Mouse (Mus musculus): Measurements from ENCODE around the gene AW549877. TPM values are rescaled to one million over a fixed set of nuclear protein-coding genes. Genes with fewer than 3 reads are reported as not detected.

Gene AW549877
- polyA plus RNA-seq (2014; fragmentation: Nextera tagmentation; extraction: Ambion mirVana) = 44.0 and 65.9 TPM in 2 replicates

DNA sequence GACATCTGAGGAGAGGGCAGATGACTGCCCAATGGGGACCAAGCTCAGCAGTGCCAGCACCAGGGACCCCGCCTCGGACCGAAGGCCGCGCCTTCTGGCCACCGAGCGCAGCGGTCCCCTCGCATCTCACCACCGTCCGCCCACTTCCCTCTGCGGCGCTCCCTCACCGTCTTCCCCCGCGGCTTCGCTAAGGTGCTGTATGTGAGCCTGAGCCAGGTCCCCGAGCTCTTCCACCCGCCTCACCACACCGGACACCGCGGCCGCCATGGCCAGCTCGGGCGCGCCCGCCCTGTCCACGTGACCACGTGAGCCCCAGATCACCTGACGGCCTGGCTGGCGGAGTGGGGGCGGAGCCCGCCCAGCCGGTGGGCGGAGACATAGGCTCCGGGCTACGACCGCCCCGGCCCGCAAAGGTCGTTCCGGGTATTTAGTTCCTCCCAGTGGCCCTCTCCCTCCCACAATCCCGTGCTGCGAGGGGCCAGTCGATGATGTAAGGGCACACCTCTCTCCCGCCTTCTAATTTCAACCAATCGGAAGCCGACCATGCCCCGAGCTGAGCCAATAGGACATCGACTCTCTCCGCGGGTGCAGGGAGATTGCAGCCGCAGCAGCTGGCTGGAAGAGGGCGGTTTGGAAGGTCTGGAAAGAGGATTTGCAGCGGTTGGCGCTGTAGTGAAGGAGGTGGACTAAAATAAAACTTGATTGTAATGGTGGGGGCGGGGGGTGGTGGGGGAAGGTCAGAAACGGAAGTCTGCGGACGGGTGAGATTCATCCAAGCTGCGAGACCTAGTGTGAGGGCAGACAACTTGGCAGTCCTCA is at the start of gene AW549877:
Gene AW549877 (minus strand): TSS at position 297 of the 819 bp plus-strand sequence.
- peak within 1 kb of the TSS; percentile 80 for H3K9ac ChIP-seq (replicated peaks; ENCODE audit: low read length)
- H3K4me2 ChIP-seq (ENCODE audit: low read length) = peak within 1 kb of the TSS; percentile 70
- H3K9me3 ChIP-seq (ENCODE audit: control insufficient read depth, low read length) = no peaks in the 10 kb centered on the region
- H3K4me1 ChIP-seq (ENCODE audit: control insufficient read depth, insufficient read depth, low read length) = peaks cover 9% of the 10 kb centered on the region; the same call in 1 of the 2 replicates
- peak within 1 kb of the TSS; percentile 93 for H3K27ac ChIP-seq (replicated peaks; ENCODE audit: low read depth, low read length)
- ATAC-seq (ENCODE audit: low FRiP score, low TSS enrichment) (peak; percentile 99), DNase-seq (peak; percentile 98)
- no peaks in the 10 kb centered on the region for H3K27me3 ChIP-seq (ENCODE audit: control insufficient read depth, insufficient read depth, low read length)
- peak within 1 kb of the TSS; percentile 74 for H3K4me3 ChIP-seq (replicated peaks; ENCODE audit: low read depth, low read length)
- H3K36me3 ChIP-seq (ENCODE audit: control insufficient read depth, insufficient read depth, low read length) = peaks cover 13% of the 10 kb centered on the region
- WGBS = under 1% methylated on average over 61 of the region's 61 CpGs

DNA sequence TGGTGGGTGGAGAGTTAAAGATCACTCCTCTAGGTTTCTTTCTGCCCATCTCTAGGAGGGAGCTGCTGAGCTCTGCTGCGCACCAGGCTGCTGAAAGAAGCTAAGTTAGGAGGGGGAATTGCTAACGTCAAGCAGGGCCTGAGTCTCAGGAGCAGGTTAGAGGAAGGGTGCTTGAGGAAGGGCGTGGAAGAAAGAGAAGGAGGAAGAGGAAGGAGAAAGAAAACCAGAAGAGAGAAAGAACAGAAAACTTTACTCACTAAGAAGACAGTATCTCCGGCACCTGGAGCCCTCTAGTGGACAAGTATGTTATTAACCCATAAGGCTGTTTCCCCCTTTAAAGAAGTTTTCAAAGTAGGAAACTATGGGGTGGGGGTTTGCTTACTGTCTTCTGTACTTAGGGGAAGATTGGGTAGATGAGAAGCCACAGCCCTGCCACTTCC is 47.5 kb upstream of the AW549877 start:
- no peak overlapping the region for H3K4me2 ChIP-seq (ENCODE audit: low read length)
- H3K9ac ChIP-seq (replicated peaks; ENCODE audit: low read length) = no peak overlapping the region
- H3K27me3 ChIP-seq (ENCODE audit: control insufficient read depth, insufficient read depth, low read length) = no peaks in the 10 kb centered on the region
- peak; percentile 77 for DNase-seq
- 0 out of 2 replicates have a peak, but pooled peaks have one; percentile 24 for ATAC-seq (ENCODE audit: low FRiP score, low TSS enrichment)
- H3K36me3 ChIP-seq (ENCODE audit: control insufficient read depth, insufficient read depth, low read length) = peaks cover 29% of the 10 kb centered on the region
- 25% methylated on average over 4 of the region's 4 CpGs for WGBS
- H3K9me3 ChIP-seq (ENCODE audit: control insufficient read depth, low read length) = no peaks in the 10 kb centered on the region
- no peak overlapping the region for H3K27ac ChIP-seq (replicated peaks; ENCODE audit: low read depth, low read length)
- no peaks in the 10 kb centered on the region for H3K4me1 ChIP-seq (ENCODE audit: control insufficient read depth, insufficient read depth, low read length)
- no peak overlapping the region for H3K4me3 ChIP-seq (replicated peaks; ENCODE audit: low read depth, low read length)

DNA sequence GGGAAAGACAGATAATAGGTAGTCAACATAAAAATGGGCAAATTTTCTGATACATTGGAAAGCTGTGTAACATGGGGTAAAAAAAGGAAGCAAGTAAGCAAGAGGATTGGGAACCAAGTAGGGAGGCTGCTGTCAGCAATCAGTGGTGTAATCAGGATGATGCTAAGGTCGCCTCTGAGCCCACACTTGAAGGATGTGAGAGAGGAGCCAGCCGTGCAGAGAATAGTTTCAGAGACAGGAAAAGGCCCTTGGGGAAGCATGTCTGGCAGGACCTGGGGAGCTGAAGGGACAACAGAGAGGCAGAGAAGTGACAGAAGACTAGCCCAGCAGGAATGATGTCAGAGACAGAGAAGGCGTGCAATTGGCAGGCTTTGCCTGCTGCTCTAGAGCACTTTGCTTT is 46.9 kb upstream of the AW549877 start:
- DNase-seq = no peak
- H3K27me3 ChIP-seq (ENCODE audit: control insufficient read depth, insufficient read depth, low read length) = no peaks in the 10 kb centered on the region
- no peak overlapping the region for H3K9ac ChIP-seq (replicated peaks; ENCODE audit: low read length)
- no peak overlapping the region for H3K4me3 ChIP-seq (replicated peaks; ENCODE audit: low read depth, low read length)
- no peaks in the 10 kb centered on the region for H3K4me1 ChIP-seq (ENCODE audit: control insufficient read depth, insufficient read depth, low read length)
- H3K4me2 ChIP-seq (ENCODE audit: low read length) = no peak overlapping the region
- no peaks in the 10 kb centered on the region for H3K9me3 ChIP-seq (ENCODE audit: control insufficient read depth, low read length)
- WGBS = 72% methylated on average over 3 of the region's 3 CpGs
- peaks cover 32% of the 10 kb centered on the region for H3K36me3 ChIP-seq (ENCODE audit: control insufficient read depth, insufficient read depth, low read length)
- no peak for ATAC-seq (ENCODE audit: low FRiP score, low TSS enrichment)
- H3K27ac ChIP-seq (replicated peaks; ENCODE audit: low read depth, low read length) = no peak overlapping the region

DNA sequence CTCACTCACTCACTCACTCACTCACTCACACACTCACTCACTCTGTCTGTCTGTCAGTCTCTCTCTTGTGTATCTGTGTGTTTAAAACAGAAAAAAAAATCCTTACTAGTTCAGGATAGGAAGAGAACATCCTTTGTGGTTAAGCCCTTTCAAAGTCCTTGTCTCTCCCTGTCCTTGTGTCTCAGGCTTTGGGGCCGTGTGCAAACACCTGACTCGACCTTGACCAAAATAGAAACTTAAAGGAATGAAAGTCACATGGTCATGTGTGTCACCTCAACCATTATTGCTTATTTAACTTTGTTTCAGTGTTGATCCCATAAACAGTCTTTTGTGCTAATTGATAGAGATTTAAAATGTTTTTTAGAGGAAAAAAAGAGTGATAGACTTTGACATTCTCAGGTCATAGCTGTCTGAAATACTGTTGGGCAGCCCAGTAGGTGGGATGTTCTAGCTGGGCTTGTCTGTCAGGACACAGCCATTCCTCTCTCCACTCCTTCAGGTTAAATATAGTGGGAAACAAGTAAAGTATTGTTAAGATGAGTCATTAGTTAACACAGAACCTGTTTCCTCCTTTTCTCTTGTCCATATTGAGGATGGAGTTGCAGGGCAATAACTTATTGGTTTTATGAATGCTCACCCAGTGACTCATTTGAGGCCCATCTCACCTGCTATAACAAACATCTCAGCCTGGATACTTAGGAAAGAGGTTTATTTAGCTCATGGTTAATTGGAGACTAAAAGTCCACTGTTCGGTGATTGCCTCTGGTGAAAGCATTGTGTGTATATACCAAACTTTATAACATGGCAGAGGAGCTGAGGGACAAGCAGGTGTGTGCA is 37.8 kb upstream of the AW549877 start:
- H3K4me3 ChIP-seq (replicated peaks; ENCODE audit: low read depth, low read length) = no peak overlapping the region
- H3K27ac ChIP-seq (replicated peaks; ENCODE audit: low read depth, low read length) = no peak overlapping the region
- WGBS = 88% methylated on average over 3 of the region's 3 CpGs
- ATAC-seq (ENCODE audit: low FRiP score, low TSS enrichment) = no peak
- H3K9me3 ChIP-seq (ENCODE audit: control insufficient read depth, low read length) = no peaks in the 10 kb centered on the region
- no peak overlapping the region for H3K9ac ChIP-seq (replicated peaks; ENCODE audit: low read length)
- no peak overlapping the region for H3K4me2 ChIP-seq (ENCODE audit: low read length)
- no peaks in the 10 kb centered on the region; the same call in 1 of the 2 replicates for H3K4me1 ChIP-seq (ENCODE audit: control insufficient read depth, insufficient read depth, low read length)
- DNase-seq = no peak
- H3K27me3 ChIP-seq (ENCODE audit: control insufficient read depth, insufficient read depth, low read length) = no peaks in the 10 kb centered on the region
- H3K36me3 ChIP-seq (ENCODE audit: control insufficient read depth, insufficient read depth, low read length) = peaks cover 17% of the 10 kb centered on the region

DNA sequence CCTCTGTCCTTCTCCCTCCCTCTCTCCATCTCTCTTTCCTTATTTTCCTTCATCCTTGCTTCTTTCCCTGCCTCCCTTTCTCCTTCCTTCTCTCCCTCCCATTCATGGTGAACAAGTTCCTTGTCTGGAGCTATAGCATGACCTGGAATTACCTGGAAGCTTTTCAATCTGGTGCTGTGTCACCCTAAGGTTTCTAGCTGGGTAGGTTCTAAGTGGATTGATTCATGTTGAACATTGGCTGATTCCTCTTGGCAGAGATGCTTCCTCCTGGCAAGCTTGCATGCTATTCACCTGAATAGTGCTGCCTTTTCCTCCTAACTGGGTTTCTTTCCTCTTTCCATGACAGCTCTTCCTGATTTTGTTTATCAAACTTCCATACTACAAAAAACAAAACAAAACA is 33.4 kb upstream of the AW549877 start:
- no peak for ATAC-seq (ENCODE audit: low FRiP score, low TSS enrichment)
- Histone ChIP-seq H3K36me3 (ENCODE audit: control insufficient read depth, insufficient read depth, low read length) (no peaks in the 10 kb centered on the region), H3K4me1 (ENCODE audit: control insufficient read depth, insufficient read depth, low read length) (peaks cover 13% of the 10 kb centered on the region), H3K9me3 (ENCODE audit: control insufficient read depth, low read length) (no peaks in the 10 kb centered on the region), H3K9ac (replicated peaks; ENCODE audit: low read length) (no peak overlapping the region), H3K27me3 (ENCODE audit: control insufficient read depth, insufficient read depth, low read length) (no peaks in the 10 kb centered on the region), H3K4me2 (ENCODE audit: low read length) (no peak overlapping the region), H3K27ac (replicated peaks; ENCODE audit: low read depth, low read length) (no peak overlapping the region), H3K4me3 (replicated peaks; ENCODE audit: low read depth, low read length) (no peak overlapping the region)
- DNase-seq = no peak

DNA sequence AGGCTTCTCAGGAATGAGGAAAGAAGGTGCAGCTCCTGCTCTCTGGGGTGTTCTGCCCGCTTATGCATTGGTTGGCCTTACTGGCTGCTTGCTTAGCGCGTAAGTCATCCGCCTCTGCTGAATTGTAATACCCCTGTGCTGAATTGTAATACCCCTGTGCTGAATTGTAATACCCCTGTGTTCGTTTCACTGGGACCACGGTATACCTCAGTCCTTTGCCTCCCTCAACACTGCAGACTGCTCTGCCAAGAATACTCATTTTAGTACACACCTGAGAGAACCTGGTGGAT is 32.8 kb upstream of the AW549877 start:
- WGBS = 73% methylated on average over 6 of the region's 6 CpGs
- no peaks in the 10 kb centered on the region for H3K27me3 ChIP-seq (ENCODE audit: control insufficient read depth, insufficient read depth, low read length)
- no peaks in the 10 kb centered on the region for H3K9me3 ChIP-seq (ENCODE audit: control insufficient read depth, low read length)
- DNase-seq (no peak), ATAC-seq (ENCODE audit: low FRiP score, low TSS enrichment) (no peak)
- no peaks in the 10 kb centered on the region for H3K36me3 ChIP-seq (ENCODE audit: control insufficient read depth, insufficient read depth, low read length)
- no peak overlapping the region for H3K4me3 ChIP-seq (replicated peaks; ENCODE audit: low read depth, low read length)
- no peak overlapping the region for H3K4me2 ChIP-seq (ENCODE audit: low read length)
- no peak overlapping the region for H3K27ac ChIP-seq (replicated peaks; ENCODE audit: low read depth, low read length)
- H3K9ac ChIP-seq (replicated peaks; ENCODE audit: low read length) = no peak overlapping the region
- H3K4me1 ChIP-seq (ENCODE audit: control insufficient read depth, insufficient read depth, low read length) = peaks cover 13% of the 10 kb centered on the region

DNA sequence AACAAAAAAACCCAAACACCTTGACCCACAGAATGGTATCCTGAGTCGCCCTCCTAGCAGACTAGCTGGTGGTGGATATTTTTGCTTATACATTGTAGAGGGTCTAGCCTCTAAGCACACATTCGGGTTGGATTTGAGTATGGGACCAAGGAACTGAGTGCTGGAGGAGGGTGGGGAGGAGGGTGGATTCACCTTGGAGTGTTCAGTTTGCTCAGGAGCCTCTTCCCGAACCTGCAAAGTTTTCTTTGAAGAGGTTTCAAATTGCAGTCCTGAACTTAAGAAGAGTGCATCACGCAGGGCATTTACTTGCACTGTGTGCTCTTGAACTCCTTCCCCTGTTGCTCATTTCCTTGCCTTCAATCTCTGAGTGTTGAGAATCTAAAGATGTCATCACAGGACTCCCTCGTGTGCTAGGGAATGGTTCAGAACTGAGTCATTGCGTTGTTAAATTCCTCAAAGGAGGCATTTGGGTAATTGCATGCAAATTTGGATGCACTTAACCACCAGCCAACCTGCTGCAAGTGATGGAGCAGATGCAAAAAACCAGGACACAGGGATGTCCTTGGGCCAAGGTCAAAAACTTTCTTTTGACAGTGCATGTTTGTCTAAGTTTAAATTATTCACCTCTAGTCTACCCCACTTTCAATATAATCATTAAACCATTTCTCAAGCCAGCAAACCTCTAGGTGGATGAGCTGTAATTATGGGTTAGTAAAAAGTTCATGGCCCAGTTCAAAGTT is 32.3 kb upstream of the AW549877 start:
- no peak for DNase-seq
- H3K4me3 ChIP-seq (replicated peaks; ENCODE audit: low read depth, low read length) = peak overlapping the region; percentile 70
- peak overlapping the region; percentile 66 for H3K4me2 ChIP-seq (ENCODE audit: low read length)
- ATAC-seq (ENCODE audit: low FRiP score, low TSS enrichment) = no peak
- H3K9ac ChIP-seq (replicated peaks; ENCODE audit: low read length) = peak overlapping the region; percentile 80
- H3K27me3 ChIP-seq (ENCODE audit: control insufficient read depth, insufficient read depth, low read length) = no peaks in the 10 kb centered on the region
- 14% methylated on average over 6 of the region's 6 CpGs for WGBS
- no peaks in the 10 kb centered on the region for H3K36me3 ChIP-seq (ENCODE audit: control insufficient read depth, insufficient read depth, low read length)
- H3K9me3 ChIP-seq (ENCODE audit: control insufficient read depth, low read length) = no peaks in the 10 kb centered on the region
- H3K4me1 ChIP-seq (ENCODE audit: control insufficient read depth, insufficient read depth, low read length) = peaks cover 13% of the 10 kb centered on the region
- H3K27ac ChIP-seq (replicated peaks; ENCODE audit: low read depth, low read length) = peak overlapping the region; percentile 96

DNA sequence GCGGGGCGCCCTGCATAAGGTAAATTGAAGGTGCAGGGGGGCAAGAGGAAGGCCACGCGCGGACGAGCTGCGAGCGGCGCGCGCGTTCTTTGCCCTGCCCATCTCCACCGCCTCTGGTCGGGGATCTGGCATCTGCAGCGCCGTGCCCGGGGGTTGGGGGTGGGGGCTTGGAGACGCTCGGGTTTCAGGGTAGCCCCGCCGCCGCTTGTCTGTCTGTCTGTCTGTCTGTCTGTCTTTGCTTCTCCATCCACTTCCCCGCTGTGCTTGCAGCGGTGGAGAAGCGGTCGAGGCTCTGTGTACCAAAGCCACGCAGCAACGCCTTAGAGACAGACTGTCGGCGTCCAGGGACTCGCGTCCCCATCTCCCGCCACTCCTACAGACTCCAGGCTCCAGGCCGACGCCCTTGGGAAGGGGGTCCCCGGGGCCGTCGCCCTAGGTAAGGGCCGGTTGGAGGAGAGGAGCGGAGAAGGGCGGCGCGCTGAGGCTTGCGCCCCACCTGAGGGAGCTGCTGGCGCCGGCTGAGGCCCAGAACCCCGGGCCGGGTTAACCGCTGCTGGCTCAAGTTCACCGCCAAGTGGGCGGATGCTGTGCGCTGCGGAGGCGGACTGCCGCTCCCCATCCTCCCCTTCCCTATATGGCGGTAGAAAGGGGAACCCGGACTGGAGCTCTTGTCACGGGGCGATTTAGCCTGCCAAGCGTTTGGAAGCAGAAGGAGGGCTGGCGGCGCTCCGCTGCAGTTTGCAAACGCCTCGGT is 31.5 kb upstream of the AW549877 start:
- peak; percentile 83 for ATAC-seq (ENCODE audit: low FRiP score, low TSS enrichment)
- H3K9me3 ChIP-seq (ENCODE audit: control insufficient read depth, low read length) = no peaks in the 10 kb centered on the region

More for the DNA sequence above, 31.5 kb upstream of the AW549877 start:
- no peaks in the 10 kb centered on the region for H3K36me3 ChIP-seq (ENCODE audit: control insufficient read depth, insufficient read depth, low read length)
- peak overlapping the region; percentile 80 for H3K9ac ChIP-seq (replicated peaks; ENCODE audit: low read length)
- under 1% methylated on average over 65 of the region's 65 CpGs for WGBS
- peak overlapping the region; percentile 96 for H3K27ac ChIP-seq (replicated peaks; ENCODE audit: low read depth, low read length)
- peak overlapping the region; percentile 70 for H3K4me3 ChIP-seq (replicated peaks; ENCODE audit: low read depth, low read length)
- no peaks in the 10 kb centered on the region for H3K27me3 ChIP-seq (ENCODE audit: control insufficient read depth, insufficient read depth, low read length)
- H3K4me2 ChIP-seq (ENCODE audit: low read length) = peak overlapping the region; percentile 66
- peak; percentile 87 for DNase-seq
- peaks cover 13% of the 10 kb centered on the region for H3K4me1 ChIP-seq (ENCODE audit: control insufficient read depth, insufficient read depth, low read length)

Measured in midbrain, embryonic 14.5 days (tissue).